Mouse (Mus musculus) forebrain, embryonic 11.5 days (tissue): ENCODE measurements around the gene Zfp108. TPM values are rescaled to one million over a fixed set of nuclear protein-coding genes. Genes with fewer than 3 reads are reported as not detected.

Source experiments
- ATAC-seq: fragments of 200-750 bp; cut with Nextera tagmentation; replicated peaks from 2 replicates; pipeline ENCODE4 v1.8.0; 2017; ENCODE audit warnings: moderate TSS enrichment; ENCODE audit not compliant: low FRiP score
- DNase-seq: peaks from one replicate; pipeline ENCODE4 v3.0.0-alpha.2; 2017; ENCODE audit warnings: low spot score
- H3K27ac ChIP-seq: fragments of 300-500 bp; sonication (generic); 2 replicates; pipeline ENCODE4 v1.5.1; 2014; ENCODE audit warnings: low read depth, low read length
- H3K27me3 ChIP-seq: fragments of 300-500 bp; sonication (generic); 2 replicates; pipeline ENCODE4 v1.6.1; 2014; ENCODE audit warnings: mild to moderate bottlenecking, low read length, mixed read lengths; ENCODE audit not compliant: control insufficient read depth, insufficient read depth
- H3K36me3 ChIP-seq: fragments of 300-500 bp; sonication (generic); 2 replicates; pipeline ENCODE4 v1.6.1; 2014; ENCODE audit warnings: mild to moderate bottlenecking, low read length, moderate library complexity, mixed read lengths; ENCODE audit not compliant: control insufficient read depth, insufficient read depth
- H3K4me1 ChIP-seq: fragments of 300-500 bp; sonication (generic); replicated peaks from 2 replicates; pipeline ENCODE4 v1.6.1; 2014; ENCODE audit warnings: low read length, mixed read lengths; ENCODE audit not compliant: control insufficient read depth, insufficient read depth
- H3K4me2 ChIP-seq: fragments of 300-500 bp; sonication (generic); 2 replicates; pipeline ENCODE4 v1.6.1; 2014; ENCODE audit warnings: low read depth, mild to moderate bottlenecking, low read length, moderate library complexity, mixed read lengths; ENCODE audit not compliant: severe bottlenecking
- H3K4me3 ChIP-seq: fragments of 300-500 bp; sonication (generic); 2 replicates; pipeline ENCODE4 v1.5.1; 2014; ENCODE audit warnings: low read depth, low read length
- H3K9ac ChIP-seq: fragments of 300-500 bp; sonication (generic); 2 replicates; pipeline ENCODE4 v1.6.1; 2014; ENCODE audit warnings: low read length
- H3K9me3 ChIP-seq: fragments of 300-500 bp; sonication (generic); 2 replicates; pipeline ENCODE4 v1.6.1; 2016; ENCODE audit warnings: low read length, mixed read lengths; ENCODE audit not compliant: control insufficient read depth
- WGBS: fragments of 180-500 bp; shearing (Covaris S2); extraction: QIAGEN DNeasy Blood & Tissue Kit; methylation state at CpG from one replicate; pipeline ENCODE4 v1.1.7; 2014; 5-methylcytosine and 5-hydroxymethylcytosine counted together
- polyA plus RNA-seq: library from polyadenylated mRNA; unstranded; fragments of >200 nt; fragmentation: Nextera tagmentation; extraction: Ambion mirVana; gene quantifications from 2 replicates; pipeline ENCODE4 v1.2.1, GENCODE M21; 2014

Zfp108 gene
- polyA plus RNA-seq = 2.6 and 3.0 TPM in 2 replicates

DNA sequence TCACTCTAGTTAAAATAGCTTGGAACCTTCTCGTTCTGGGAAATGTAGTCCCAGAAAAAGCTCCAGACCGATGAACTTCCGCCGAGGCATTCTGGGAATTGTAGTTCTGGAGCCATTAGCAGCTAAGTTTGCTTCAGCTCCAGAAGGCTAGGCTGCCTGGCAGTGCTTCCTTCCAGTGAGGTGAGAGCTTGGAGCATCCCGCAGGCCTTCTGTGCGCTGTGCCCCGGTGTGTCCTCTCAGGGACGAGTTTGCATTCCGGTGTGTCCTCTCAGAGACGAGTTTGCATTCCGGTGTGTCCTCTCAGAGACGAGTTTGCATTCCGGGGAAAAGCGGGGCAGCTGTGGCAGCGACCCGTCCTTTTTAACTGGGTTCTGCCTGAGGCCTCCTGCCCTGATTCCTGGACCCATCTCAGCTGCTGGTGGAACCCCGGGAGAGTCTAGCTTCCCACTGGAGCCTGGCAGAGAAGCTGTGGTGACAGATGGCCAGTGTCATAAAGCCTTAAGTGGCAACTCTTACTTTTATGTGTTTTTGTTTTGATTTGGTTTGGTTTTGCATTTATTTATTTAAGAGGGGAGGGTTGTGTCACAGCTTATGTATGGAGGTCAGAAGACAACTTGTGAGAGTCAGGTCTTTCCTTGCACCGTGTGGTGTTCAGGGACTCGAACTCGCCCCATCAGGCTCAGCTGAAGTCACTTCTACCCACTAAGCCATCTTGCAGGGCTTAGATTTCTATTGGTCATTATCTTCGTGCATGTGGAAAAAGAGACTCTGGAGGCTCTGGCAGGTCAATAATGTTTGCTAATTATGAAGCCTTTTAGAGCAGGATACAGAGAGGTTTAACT, at the start of gene Zfp108:
Gene Zfp108, plus strand, starts transcription at position 162 of the 842 bp plus-strand sequence.
- ATAC-seq (peak; percentile 90), DNase-seq (peak; percentile 75)
- H3K4me3 ChIP-seq = peak within 1 kb of the TSS; percentile 36
- H3K9me3 ChIP-seq = no peaks in the 10 kb centered on the region
- H3K27me3 ChIP-seq = no peaks in the 10 kb centered on the region
- peak within 1 kb of the TSS; percentile 51 for H3K4me2 ChIP-seq
- no peak within 1 kb of the TSS for H3K27ac ChIP-seq
- H3K36me3 ChIP-seq = no peaks in the 10 kb centered on the region
- WGBS = 23% methylated on average over 21 of the region's 21 CpGs
- no peaks in the 10 kb centered on the region for H3K4me1 ChIP-seq
- H3K9ac ChIP-seq = peak within 1 kb of the TSS; percentile 53; the same call in 1 of the 2 replicates

- peaks cover 3% of the 10 kb centered on the region for H3K36me3 ChIP-seq
- ATAC-seq (peak; percentile 91), DNase-seq (peak; percentile 82)
- peak overlapping the region; percentile 59 for H3K4me2 ChIP-seq
- no peak overlapping the region for H3K27ac ChIP-seq
- H3K9ac ChIP-seq = peak overlapping the region; percentile 84
- peak overlapping the region; percentile 53 for H3K4me3 ChIP-seq
- 17% methylated on average over 24 of the region's 24 CpGs for WGBS
- H3K4me1 ChIP-seq = no peaks in the 10 kb centered on the region
- no peaks in the 10 kb centered on the region for H3K27me3 ChIP-seq
- H3K9me3 ChIP-seq = no peaks in the 10 kb centered on the region
These were observed 46.9 kb upstream of the Zfp108 start for GRCm38 (mm10) chr7:24207488-24208261.

DNA sequence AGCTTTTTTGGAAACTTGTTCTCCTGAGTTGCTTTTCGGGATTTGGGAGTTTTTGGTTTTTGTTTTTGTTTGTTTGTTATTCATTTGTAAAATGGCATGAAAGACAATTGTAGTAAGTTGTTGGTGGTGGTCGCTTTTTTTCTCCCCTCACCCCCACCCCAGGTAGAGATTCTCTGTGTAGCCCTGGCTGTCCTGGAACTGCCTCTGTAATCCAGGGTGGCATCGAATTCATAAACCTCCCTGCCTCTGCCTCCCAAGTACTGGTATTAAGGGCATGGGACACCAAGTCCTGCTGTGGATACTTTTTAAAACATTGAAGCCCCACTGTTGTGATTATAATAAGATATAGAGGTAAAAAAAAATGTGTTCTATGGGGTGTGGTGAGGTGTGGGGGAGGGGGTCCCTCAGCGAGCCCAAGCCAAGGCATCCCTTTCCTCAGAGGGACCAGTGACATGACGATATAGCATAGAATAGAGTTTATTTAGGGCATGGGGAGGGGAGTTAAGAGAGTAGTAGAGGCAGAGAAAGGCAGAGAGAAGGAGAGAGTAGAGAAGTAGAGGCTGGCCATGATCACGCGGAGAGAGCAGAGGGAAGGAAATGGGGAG, 46.2 kb upstream of the Zfp108 start:
- no peak overlapping the region for H3K27ac ChIP-seq
- H3K9ac ChIP-seq = no peak overlapping the region
- H3K4me3 ChIP-seq = peak overlapping the region; percentile 53; the same call in 1 of the 2 replicates
- 55% methylated on average over 7 of the region's 7 CpGs for WGBS
- H3K4me1 ChIP-seq = no peaks in the 10 kb centered on the region
- ATAC-seq (peak; percentile 65), DNase-seq (no peak)
- H3K9me3 ChIP-seq = no peaks in the 10 kb centered on the region
- no peaks in the 10 kb centered on the region for H3K27me3 ChIP-seq
- H3K4me2 ChIP-seq = peak overlapping the region; percentile 59; the same call in 1 of the 2 replicates
- peaks cover 2% of the 10 kb centered on the region; the same call in 1 of the 2 replicates for H3K36me3 ChIP-seq

DNA sequence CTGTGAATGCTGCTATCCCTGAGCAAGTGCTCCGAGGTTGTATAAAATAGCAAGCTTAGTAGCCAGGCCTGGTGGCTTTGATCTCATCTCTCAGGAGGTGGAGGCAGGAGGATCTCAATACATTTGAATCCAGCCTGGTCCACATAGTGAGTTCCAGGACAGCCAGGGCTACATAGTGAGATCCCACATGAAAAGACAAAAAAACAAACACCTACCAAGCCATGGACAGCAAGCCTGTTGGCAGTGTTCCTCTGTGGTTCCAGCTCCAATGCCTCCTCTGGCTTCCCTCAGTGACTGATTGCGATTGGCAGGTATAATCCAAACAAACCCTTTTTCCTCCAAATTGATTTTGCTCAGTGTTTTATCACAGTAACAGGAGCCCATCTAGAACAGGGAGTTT, 44.3 kb upstream of the Zfp108 start:
- no peak for ATAC-seq

DNA sequence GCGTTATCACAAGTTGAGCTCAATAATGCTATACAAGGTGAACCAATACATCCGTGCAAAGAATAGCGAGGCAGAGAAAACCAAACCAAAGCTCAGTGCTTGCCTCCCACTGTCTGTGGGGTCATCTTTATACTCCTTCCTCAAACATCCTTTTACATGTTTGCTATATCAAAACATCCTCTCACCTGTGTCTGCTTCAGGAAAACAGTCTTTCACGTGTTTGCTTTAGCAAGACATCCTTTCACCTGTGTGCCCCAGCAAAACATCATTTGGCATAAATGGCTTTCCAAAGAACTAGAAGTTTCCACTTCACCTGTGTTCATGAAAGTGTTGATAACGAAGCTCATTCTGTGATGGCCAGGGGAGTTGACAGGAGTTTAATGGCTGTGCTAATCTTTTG, 43.3 kb upstream of the Zfp108 start, which contains the start of gene Zfp111:
Gene Zfp111, minus strand, starts transcription at position 101 of the 400 bp plus-strand sequence.
- no peak within 1 kb of the TSS for H3K27ac ChIP-seq
- no peak within 1 kb of the TSS for H3K4me2 ChIP-seq
- no peaks in the 10 kb centered on the region; the same call in 1 of the 2 replicates for H3K36me3 ChIP-seq
- no peak within 1 kb of the TSS for H3K4me3 ChIP-seq
- WGBS = 83% methylated on average over 5 of the region's 5 CpGs
- no peak within 1 kb of the TSS for H3K9ac ChIP-seq
- ATAC-seq (no peak), DNase-seq (no peak)
- no peaks in the 10 kb centered on the region for H3K9me3 ChIP-seq
- H3K27me3 ChIP-seq = no peaks in the 10 kb centered on the region
- H3K4me1 ChIP-seq = no peaks in the 10 kb centered on the region

More for the DNA sequence above, 44.3 kb upstream of the Zfp108 start:
- no peak overlapping the region for H3K27ac ChIP-seq
- no peaks in the 10 kb centered on the region for H3K9me3 ChIP-seq
- H3K27me3 ChIP-seq = no peaks in the 10 kb centered on the region
- H3K4me1 ChIP-seq = no peaks in the 10 kb centered on the region
- no peaks in the 10 kb centered on the region; the same call in 1 of the 2 replicates for H3K36me3 ChIP-seq
- no peak overlapping the region for H3K4me3 ChIP-seq
- WGBS = 79% methylated on average over 2 of the region's 2 CpGs
- no peak for DNase-seq
- no peak overlapping the region for H3K4me2 ChIP-seq
- H3K9ac ChIP-seq = no peak overlapping the region

GRCm38 (mm10) chr7:24237040-24237791, 17.4 kb upstream of the Zfp108 start, which contains the start of gene Zfp109:
Gene Zfp109 (minus strand): TSS chr7:24237560.
- no peak within 1 kb of the TSS for H3K27ac ChIP-seq
- DNase-seq = peak; percentile 77
- H3K36me3 ChIP-seq = no peaks in the 10 kb centered on the region
- no peaks in the 10 kb centered on the region for H3K27me3 ChIP-seq
- H3K4me3 ChIP-seq = peak within 1 kb of the TSS; percentile 48
- no peaks in the 10 kb centered on the region for H3K4me1 ChIP-seq
- H3K9ac ChIP-seq = peak within 1 kb of the TSS; percentile 51
- no peaks in the 10 kb centered on the region for H3K9me3 ChIP-seq
- ATAC-seq = peak; percentile 93
- H3K4me2 ChIP-seq = peak within 1 kb of the TSS; percentile 55
- WGBS = 7% methylated on average over 28 of the region's 28 CpGs

- ATAC-seq = peak; percentile 74
- H3K9me3 ChIP-seq = no peaks in the 10 kb centered on the region
- WGBS = 65% methylated on average over 9 of the region's 9 CpGs
- H3K27ac ChIP-seq = no peak overlapping the region
- no peaks in the 10 kb centered on the region for H3K27me3 ChIP-seq
- no peaks in the 10 kb centered on the region for H3K4me1 ChIP-seq
- no peaks in the 10 kb centered on the region for H3K36me3 ChIP-seq
- H3K4me2 ChIP-seq = peak overlapping the region; percentile 51
- no peak for DNase-seq
- H3K4me3 ChIP-seq = peak overlapping the region; percentile 36; the same call in 1 of the 2 replicates
- no peak overlapping the region for H3K9ac ChIP-seq
These were observed 597 bp upstream of the Zfp108 start for GRCm38 (mm10) chr7:24253779-24254615.
